Mouse (Mus musculus) layer of hippocampus, adult 9-10 months (tissue): ENCODE measurements around the gene Ccdc170.
A peak's percentile ranks its signal among the peaks of the same experiment; 100 is the strongest.

Experiments
- DNase-seq: peaks from one replicate; pipeline ENCODE4 v3.0.0; 2022; ENCODE audit warnings: low spot score

Ccdc170 gene

GRCm38 (mm10) chr10:4522116-4522515 is 39.8 kb downstream of the Ccdc170 start:
- DNase-seq, result no peak

DNA sequence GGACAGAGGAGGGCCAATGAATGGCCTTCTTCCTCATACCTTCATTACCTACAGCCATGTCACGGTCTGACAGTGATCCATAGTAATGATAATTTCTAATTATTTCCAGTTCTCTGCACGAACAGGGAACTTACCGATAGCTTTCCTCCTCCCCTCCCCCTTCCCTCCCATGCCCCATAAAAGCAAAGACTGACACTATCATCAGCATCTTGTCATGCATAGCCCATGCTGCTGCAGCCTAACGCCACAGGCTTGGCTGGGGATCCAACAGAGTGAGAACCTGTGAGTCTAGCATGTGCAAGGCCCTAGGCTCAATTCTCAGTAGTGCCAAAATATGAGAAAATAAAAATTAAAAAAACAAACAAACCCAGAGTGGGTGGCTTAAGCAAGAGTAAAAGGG is 40.8 kb downstream of the Ccdc170 start:
- DNase-seq, result no peak

DNA sequence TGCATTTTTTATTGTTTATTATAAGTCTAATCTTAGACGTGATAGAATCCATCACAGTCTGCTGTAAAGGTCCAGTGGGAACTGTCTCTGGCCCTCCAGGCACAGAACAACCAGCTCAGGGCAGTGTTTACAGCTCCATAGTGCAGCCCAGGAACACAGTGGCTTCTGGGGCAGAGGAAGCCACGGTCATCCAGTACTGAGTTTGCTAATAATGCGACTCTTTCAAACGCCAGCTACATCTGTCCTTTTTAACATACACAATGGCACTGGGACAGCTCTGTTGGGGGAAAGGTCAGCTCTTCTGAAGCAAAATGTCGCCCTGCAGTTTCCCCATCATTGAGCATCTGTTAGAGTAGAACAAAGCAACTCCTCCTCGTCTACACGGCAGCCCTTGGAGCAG is 45.7 kb downstream of the Ccdc170 start:
- no peak for DNase-seq

DNA sequence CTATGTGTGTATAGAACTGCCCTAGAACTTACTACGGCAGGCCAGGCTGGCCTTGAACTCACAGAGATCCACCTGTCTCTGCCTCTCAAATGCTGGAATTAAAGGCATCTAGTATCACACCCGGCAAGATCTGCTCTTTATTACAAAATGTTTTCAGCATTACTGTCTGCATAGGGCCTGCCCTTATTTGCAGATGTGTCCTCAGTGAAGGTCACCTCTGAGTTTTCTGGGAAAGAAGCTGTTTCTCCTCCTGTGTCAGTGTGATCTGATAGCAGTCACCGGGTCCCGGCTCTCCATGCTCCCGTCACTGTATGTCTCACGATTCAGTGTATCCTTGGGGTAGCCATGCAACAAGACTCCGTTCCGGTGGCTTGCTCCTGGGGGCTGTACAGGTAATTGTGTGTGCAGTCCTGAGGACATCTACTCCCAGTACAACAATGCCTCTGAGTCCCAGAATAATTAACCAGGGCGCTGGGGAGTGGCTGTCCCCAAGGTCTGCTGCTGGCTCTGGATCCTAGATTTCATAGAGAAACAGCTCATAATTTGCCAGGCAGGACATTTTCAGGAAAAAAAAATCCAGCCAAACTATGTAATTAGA is 48.4 kb downstream of the Ccdc170 start:
- DNase-seq, result no peak

GRCm38 (mm10) chr10:4531933-4532332 is 49.6 kb downstream of the Ccdc170 start:
- no peak for DNase-seq

DNA sequence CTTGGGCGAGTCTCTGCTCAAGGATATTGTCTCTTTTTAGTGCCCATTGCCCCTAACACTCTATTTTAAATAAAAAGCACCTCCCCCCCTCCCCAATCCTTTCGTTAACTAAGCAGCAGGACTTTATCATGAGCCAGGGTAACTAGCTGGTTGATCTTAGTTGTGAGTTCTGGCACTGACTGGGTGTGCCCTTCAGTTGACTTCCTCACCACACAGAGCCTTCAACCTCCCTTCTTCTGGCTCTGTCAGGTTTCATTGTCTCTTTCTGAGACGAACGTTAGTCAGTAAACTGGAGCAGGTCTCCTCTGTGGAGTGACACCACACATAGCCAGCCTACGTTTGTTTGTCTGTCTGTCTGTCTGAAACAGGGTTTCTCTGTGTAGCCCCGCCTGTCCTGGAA is 50.4 kb downstream of the Ccdc170 start:
- no peak for DNase-seq

- DNase-seq, result no peak
Observed at GRCm38 (mm10) chr10:4533873-4534272, 51.6 kb downstream of the Ccdc170 start.

DNA sequence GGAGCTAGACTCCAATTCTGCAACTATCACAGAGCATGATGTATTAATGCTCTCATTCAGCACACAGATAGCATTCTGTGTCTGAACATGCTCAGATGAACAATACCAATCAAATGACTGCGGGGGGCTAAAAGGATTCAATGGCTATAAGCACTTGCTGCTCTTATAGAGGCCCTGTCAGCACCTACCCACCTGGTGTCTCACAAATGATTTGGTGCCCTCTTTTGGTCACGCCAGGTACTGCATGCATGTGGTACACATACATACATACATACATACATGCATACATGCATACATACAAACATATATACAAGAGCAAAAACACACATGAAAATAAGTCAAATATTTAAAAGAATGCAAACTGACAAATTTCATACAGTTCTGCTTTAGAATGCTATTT is 63.2 kb downstream of the Ccdc170 start:
- no peak for DNase-seq

DNA sequence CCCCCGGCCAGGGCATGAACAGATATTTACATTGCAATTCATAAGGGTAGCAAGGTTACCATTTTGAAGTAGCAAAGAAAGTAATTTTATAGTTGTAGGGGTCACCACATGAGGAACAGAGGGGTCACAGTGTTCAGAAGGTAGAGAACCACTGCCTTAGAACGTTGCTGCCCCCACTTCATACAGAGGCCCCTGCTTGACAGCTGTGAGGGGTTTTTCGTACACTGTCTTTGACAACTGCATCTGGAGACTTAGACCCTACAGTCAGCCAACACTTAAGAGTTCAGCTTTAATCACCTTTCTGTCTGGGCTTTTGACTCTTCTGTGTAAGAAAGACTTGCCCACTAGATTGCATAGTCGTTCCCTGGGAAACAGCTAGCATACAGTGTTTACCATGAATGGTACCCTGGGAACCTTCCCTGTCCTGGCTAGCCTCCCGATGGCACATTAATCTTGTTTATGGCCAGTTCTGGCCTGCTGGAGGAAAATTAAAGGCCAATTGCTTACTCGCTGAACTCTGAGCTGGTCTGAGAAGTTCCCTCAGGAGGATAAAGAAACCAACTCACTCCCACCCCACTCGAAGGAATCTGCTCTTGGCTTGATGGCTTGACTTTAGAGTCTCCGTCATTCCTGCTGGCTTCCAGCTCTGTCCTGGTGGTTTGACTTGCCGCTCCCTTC is 71.3 kb downstream of the Ccdc170 start:
- no peak for DNase-seq

DNA sequence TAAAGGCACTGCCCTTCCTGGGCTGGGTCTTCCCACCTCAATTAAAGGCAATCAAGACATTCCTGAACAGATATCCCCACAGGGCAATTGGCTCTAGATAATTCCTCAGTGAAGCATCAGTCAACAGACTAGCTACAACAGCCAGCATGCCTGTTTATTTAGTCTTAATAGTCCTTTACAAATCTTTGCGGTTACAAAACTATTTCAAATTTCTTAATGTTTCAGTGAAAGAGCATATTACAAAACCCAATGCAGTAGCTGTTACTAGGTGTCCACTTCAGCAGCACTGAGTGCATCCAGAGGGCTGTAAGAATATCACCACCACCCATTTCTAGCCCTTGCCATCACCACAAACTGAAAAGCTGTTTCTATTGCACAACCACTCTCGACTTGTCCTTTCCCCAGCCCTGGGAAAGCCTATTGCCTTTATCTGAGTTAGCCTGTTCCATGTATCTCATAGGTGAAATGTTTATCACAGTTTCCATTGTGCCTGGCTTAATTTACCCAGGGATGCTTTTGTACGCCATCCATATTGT is 74.6 kb downstream of the Ccdc170 start:
- no peak for DNase-seq

DNA sequence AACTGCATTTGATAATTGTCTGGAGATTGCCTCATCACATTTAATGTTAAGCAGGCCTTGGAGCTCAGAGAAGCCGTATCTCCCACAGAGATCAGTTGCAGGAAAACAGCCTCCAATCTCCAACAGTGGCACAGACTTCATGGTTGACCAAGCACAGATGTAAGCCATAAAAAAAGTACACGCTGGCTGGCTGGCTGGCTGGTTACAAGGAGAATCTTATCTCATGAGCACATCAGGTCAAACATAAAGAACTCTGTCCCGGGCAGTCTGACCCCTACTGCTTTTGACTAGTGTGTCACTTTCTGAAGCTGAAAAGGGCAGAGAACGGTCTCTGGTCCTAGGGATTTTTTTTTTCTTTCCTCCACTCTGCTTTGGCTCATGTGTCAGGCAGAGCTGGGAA is 76.8 kb downstream of the Ccdc170 start:
- no peak for DNase-seq

GRCm38 (mm10) chr10:4565148-4565547 is 82.8 kb downstream of the Ccdc170 start:
- no peak for DNase-seq

DNA sequence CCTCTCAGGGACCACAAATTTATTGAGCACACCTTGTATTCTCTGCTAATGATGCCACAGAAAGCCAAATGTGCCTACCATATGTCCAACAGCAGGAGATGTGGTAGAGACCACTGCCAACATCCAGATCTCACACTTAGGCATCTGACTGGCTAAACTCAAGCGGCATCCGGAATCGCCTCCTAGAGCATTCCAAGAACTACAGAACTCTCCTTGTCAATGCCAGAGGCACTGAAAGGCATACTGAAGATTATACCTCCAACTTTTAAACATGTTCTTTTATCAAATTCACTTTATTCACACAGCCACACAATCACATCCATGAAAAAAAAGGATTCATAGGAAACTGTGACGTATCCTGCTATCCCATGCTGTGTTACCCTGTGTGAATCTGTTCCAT is 88.5 kb downstream of the Ccdc170 start:
- DNase-seq, result no peak

- no peak for DNase-seq
Observed at GRCm38 (mm10) chr10:4571304-4571703, 89.0 kb downstream of the Ccdc170 start.

- no peak for DNase-seq
Observed at GRCm38 (mm10) chr10:4581905-4582304, 99.6 kb downstream of the Ccdc170 start.

GRCm38 (mm10) chr10:4586691-4587090 is 104.4 kb downstream of the Ccdc170 start:
- no peak for DNase-seq

DNA sequence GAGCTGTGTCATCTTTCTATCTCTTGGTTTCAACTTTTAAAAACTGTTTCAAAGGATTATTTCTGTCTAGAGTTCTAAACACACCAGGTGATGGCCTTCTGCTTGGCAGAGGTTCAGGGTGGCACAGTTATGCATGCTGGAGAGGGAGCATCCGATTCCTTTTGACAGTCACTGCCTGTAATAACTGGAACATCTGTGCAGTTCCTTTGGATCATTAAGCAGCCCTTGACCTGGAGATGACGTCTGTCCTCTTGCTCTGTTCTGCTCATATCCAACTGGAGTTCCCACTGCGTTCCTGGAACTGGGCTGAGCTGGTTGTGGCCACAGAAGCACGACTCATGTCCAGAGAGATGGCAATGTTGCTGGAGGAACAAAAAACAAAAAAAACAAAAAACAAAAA is 107.3 kb downstream of the Ccdc170 start:
- DNase-seq, result no peak

DNA sequence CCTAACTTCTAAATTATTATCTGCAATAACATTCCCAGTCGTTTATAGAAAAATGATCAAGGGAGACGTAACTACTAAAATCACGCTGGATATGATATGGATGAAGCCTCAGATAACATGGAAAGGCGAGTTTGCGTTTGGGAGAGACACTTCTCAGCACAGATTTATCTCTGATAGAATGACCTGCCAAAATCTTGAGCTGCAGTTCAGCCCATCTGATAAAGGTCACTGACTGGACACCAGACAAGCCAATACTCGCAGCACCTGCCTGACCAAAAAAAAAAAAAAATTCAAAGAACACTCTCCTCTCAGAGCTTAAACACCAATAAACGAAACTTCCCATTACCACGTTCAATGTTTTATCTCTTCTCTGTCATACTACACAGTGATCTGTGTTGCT is 108.7 kb downstream of the Ccdc170 start:
- DNase-seq, result no peak

GRCm38 (mm10) chr10:4593828-4594227 is 111.5 kb downstream of the Ccdc170 start:
- no peak for DNase-seq

DNA sequence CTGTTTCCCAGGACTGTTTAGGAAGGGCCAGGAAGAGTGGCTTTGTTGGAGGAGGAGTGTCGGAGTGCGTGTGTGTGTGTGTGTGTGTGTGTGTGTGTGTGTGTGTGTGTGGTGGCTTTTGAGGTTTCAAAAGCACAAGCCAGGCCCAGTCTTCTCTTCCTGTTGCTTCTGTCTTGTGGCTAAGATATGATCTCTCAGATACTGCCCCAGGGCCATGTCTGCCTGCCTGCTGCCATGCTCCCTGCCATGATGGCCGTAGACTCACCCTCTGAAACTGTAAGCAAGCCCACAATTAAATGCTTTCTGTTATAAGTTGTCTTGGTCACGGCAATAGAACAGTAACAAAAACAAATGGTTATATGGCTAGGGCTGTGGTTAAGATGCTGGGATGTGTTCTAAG is 114.9 kb downstream of the Ccdc170 start:
- no peak for DNase-seq

GRCm38 (mm10) chr10:4598244-4598842 is 116.0 kb downstream of the Ccdc170 start:
- peak; percentile 31 for DNase-seq

DNA sequence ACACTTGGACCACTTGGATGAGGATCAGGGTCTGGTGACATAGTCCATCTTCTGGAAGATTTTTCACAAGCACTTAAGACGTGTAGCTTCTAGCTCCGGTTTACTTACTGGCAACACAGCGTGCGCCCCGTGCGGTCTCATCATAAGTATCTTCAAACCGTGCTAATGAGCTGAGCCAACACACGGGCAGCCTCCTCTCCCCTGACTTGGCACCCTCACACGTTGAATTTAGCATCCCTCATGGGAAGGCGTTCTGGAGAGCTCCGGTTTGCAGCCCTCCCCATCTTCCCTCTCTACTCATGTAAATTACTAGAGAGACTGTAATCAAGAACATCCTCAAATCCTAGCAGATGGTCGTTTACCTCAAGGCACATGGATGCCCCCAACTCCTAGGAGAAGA is 116.6 kb downstream of the Ccdc170 start:
- no peak for DNase-seq

- DNase-seq, result no peak
Observed at GRCm38 (mm10) chr10:4599591-4599990, 117.3 kb downstream of the Ccdc170 start.
